Mouse (Mus musculus): Measurements from ENCODE around the gene Vma21-ps.
"Not testable (repeated sequence)": the region's sequence is repeated elsewhere in the genome, so short reads cannot be mapped to it uniquely, and the experiment has no call there.

The Vma21-ps gene

GRCm38 (mm10) chr4:52497144-52497543 lies at the start of gene Vma21-ps:
Gene Vma21-ps (minus strand): TSS chr4:52497244.
- DNase-seq (ENCODE audit: low read depth), result not testable (repeated sequence)

GRCm38 (mm10) chr4:52543001-52543400 lies 46.0 kb upstream of the Vma21-ps start:
- no peak for DNase-seq (ENCODE audit: low read depth)

- no peak for DNase-seq (ENCODE audit: low read depth)
These were observed 33.6 kb upstream of the Vma21-ps start for GRCm38 (mm10) chr4:52530636-52531035.

GRCm38 (mm10) chr4:52526464-52526863 lies 29.4 kb upstream of the Vma21-ps start:
- no peak for DNase-seq (ENCODE audit: low read depth)

GRCm38 (mm10) chr4:52519301-52519700 lies 22.3 kb upstream of the Vma21-ps start:
- no peak for DNase-seq (ENCODE audit: low read depth)

- DNase-seq (ENCODE audit: low read depth), result no peak
These were observed 20.5 kb upstream of the Vma21-ps start for GRCm38 (mm10) chr4:52517580-52517979.

GRCm38 (mm10) chr4:52487486-52487885 lies 9.6 kb downstream of the Vma21-ps start:
- DNase-seq (ENCODE audit: low read depth), result no peak

- no peak for DNase-seq (ENCODE audit: low read depth)
These were observed 23.6 kb downstream of the Vma21-ps start for GRCm38 (mm10) chr4:52473431-52473830.

- DNase-seq (ENCODE audit: low read depth), result no peak
These were observed 35.7 kb downstream of the Vma21-ps start for GRCm38 (mm10) chr4:52461321-52461720.

GRCm38 (mm10) chr4:52459726-52460125 lies 37.3 kb downstream of the Vma21-ps start:
- DNase-seq (ENCODE audit: low read depth), result peak; percentile 15

Measured in NIH3T3 (cell line).